Mouse (Mus musculus) intestine, postnatal 0 days (tissue): Measurements from ENCODE around the gene Syt15. TPM values are rescaled to one million over a fixed set of nuclear protein-coding genes. Genes with fewer than 3 reads are reported as not detected.
A peak's percentile ranks its signal among the peaks of the same experiment; 100 is the strongest.

Experiments
- ATAC-seq: fragments of 200-750 bp; cut with Nextera tagmentation; 2 replicates; pipeline ENCODE4 v1.8.0; 2017; ENCODE audit warnings: mild to moderate bottlenecking, moderate TSS enrichment, moderate library complexity
- H3K27ac ChIP-seq: fragments of 300-500 bp; sonication (generic); 2 replicates; pipeline ENCODE4 v1.5.1; 2014; ENCODE audit warnings: mild to moderate bottlenecking, low read depth, low read length, moderate library complexity
- H3K27me3 ChIP-seq: fragments of 300-500 bp; sonication (generic); replicated peaks from 2 replicates; pipeline ENCODE4 v1.6.1; 2014; ENCODE audit warnings: low read length, mixed read lengths; ENCODE audit not compliant: control insufficient read depth, insufficient read depth
- H3K36me3 ChIP-seq: fragments of 300-500 bp; sonication (generic); 2 replicates; pipeline ENCODE4 v1.6.1; 2014; ENCODE audit warnings: mild to moderate bottlenecking, moderate library complexity; ENCODE audit not compliant: control insufficient read depth, insufficient read depth
- H3K4me1 ChIP-seq: fragments of 300-500 bp; sonication (generic); replicated peaks from 2 replicates; pipeline ENCODE4 v1.6.1; 2014; ENCODE audit warnings: antibody characterized with exemption, low read length, mixed read lengths; ENCODE audit not compliant: control insufficient read depth, insufficient read depth
- H3K4me2 ChIP-seq: fragments of 300-500 bp; sonication (generic); replicated peaks from 2 replicates; pipeline ENCODE4 v1.6.1; 2014; ENCODE audit warnings: low read depth, mild to moderate bottlenecking, moderate library complexity
- H3K4me3 ChIP-seq: fragments of 300-500 bp; sonication (generic); 2 replicates; pipeline ENCODE4 v1.5.1; 2014; ENCODE audit warnings: low read depth, low read length
- H3K9ac ChIP-seq: fragments of 300-500 bp; sonication (generic); 2 replicates; pipeline ENCODE4 v1.6.1; 2014; ENCODE audit warnings: mild to moderate bottlenecking, low read depth, low read length
- H3K9me3 ChIP-seq: fragments of 300-500 bp; sonication (generic); 2 replicates; pipeline ENCODE4 v1.6.1; 2016; ENCODE audit warnings: mixed run types; ENCODE audit not compliant: control insufficient read depth
- CTCF ChIP-seq: sonication (generic); IDR thresholded peaks from 2 replicates; pipeline ENCODE4 v1.5.1; 2016; ENCODE audit warnings: low read depth, mild to moderate bottlenecking, control low read depth, antibody characterized with exemption, moderate library complexity
- WGBS: fragments of 180-500 bp; shearing (Covaris S2); extraction: QIAGEN DNeasy Blood & Tissue Kit; methylation state at CpG from one replicate; pipeline ENCODE4 v1.1.7; 2014; 5-methylcytosine and 5-hydroxymethylcytosine counted together
- polyA plus RNA-seq: library from polyadenylated mRNA; unstranded; fragments of >200 nt; fragmentation: Nextera tagmentation; extraction: Ambion mirVana; gene quantifications from 2 replicates; pipeline ENCODE4 v1.2.1, GENCODE M21; 2015

Syt15 gene
- polyA plus RNA-seq, 1 experiment from 2014 or later: 1.0 TPM

- ATAC-seq: no peak
- Histone ChIP-seq H3K36me3 (no peaks in the 10 kb centered on the region), H3K4me1 (no peaks in the 10 kb centered on the region), H3K27ac (no peak overlapping the region), H3K27me3 (peaks cover 5% of the 10 kb centered on the region; the same call in 1 of the 2 replicates), H3K4me3 (no peak overlapping the region), H3K9ac (no peak overlapping the region), H3K4me2 (no peak overlapping the region), H3K9me3 (no peaks in the 10 kb centered on the region)
- WGBS: 89% methylated on average over 15 of the region's 15 CpGs
- no peak for TF ChIP-seq CTCF
Measured at GRCm38 (mm10) chr14:34195466-34195865, 23.9 kb upstream of the Syt15 start.

- TF ChIP-seq CTCF: no peak
- Histone ChIP-seq H3K36me3 (no peaks in the 10 kb centered on the region), H3K9ac (no peak overlapping the region), H3K9me3 (no peaks in the 10 kb centered on the region), H3K27me3 (peaks cover 10% of the 10 kb centered on the region), H3K4me3 (no peak overlapping the region), H3K27ac (no peak overlapping the region), H3K4me2 (no peak overlapping the region), H3K4me1 (no peaks in the 10 kb centered on the region)
- ATAC-seq: no peak
- 47% methylated on average over 4 of the region's 4 CpGs for WGBS
Measured at GRCm38 (mm10) chr14:34196706-34197105, 22.7 kb upstream of the Syt15 start.

- ATAC-seq: peak; percentile 39; the same call in 1 of the 2 replicates
- peak overlapping the region; percentile 64 for H3K4me3 ChIP-seq
- TF ChIP-seq CTCF: 0 out of 2 replicates have a peak, but pooled peaks have one; percentile 12
- peak overlapping the region; percentile 32 for H3K9ac ChIP-seq
- no peaks in the 10 kb centered on the region for H3K9me3 ChIP-seq
- H3K4me1 ChIP-seq: no peaks in the 10 kb centered on the region
- peaks cover 10% of the 10 kb centered on the region for H3K27me3 ChIP-seq
- no peak overlapping the region for H3K27ac ChIP-seq
- peak overlapping the region; percentile 94 for H3K4me2 ChIP-seq
- H3K36me3 ChIP-seq: no peaks in the 10 kb centered on the region
- 11% methylated on average over 19 of the region's 19 CpGs for WGBS
Measured at GRCm38 (mm10) chr14:34200738-34201230, 18.6 kb upstream of the Syt15 start.

- H3K9me3 ChIP-seq: no peaks in the 10 kb centered on the region
- H3K4me2 ChIP-seq: peak within 1 kb of the TSS; percentile 94
- 0 out of 2 replicates have a peak, but pooled peaks have one; percentile 31 for ATAC-seq
- H3K4me1 ChIP-seq: no peaks in the 10 kb centered on the region
- H3K4me3 ChIP-seq: peak within 1 kb of the TSS; percentile 64
- 4% methylated on average over 44 of the region's 52 CpGs for WGBS
- peaks cover 10% of the 10 kb centered on the region for H3K27me3 ChIP-seq
- no peak for TF ChIP-seq CTCF
- no peaks in the 10 kb centered on the region for H3K36me3 ChIP-seq
- H3K9ac ChIP-seq: peak within 1 kb of the TSS; percentile 32
- H3K27ac ChIP-seq: no peak within 1 kb of the TSS
Measured at GRCm38 (mm10) chr14:34201231-34202035, 18.0 kb upstream of the Syt15 start, which contains the start of gene Gprin2. Gene Gprin2 (minus strand): TSS chr14:34201653.

GRCm38 (mm10) chr14:34207996-34208395 lies 11.4 kb upstream of the Syt15 start:
- H3K36me3 ChIP-seq: no peaks in the 10 kb centered on the region
- no peak overlapping the region for H3K9ac ChIP-seq
- H3K9me3 ChIP-seq: no peaks in the 10 kb centered on the region
- H3K27ac ChIP-seq: no peak overlapping the region
- ATAC-seq: no peak
- H3K4me1 ChIP-seq: no peaks in the 10 kb centered on the region
- TF ChIP-seq CTCF: no peak
- H3K4me2 ChIP-seq: no peak overlapping the region
- 75% methylated on average over 6 of the region's 6 CpGs for WGBS
- H3K27me3 ChIP-seq: no peaks in the 10 kb centered on the region
- H3K4me3 ChIP-seq: no peak overlapping the region

GRCm38 (mm10) chr14:34208651-34209050 lies 10.7 kb upstream of the Syt15 start:
- Histone ChIP-seq H3K4me2 (no peak overlapping the region), H3K9me3 (no peaks in the 10 kb centered on the region), H3K4me1 (no peaks in the 10 kb centered on the region), H3K27me3 (no peaks in the 10 kb centered on the region), H3K36me3 (no peaks in the 10 kb centered on the region), H3K9ac (no peak overlapping the region), H3K4me3 (no peak overlapping the region), H3K27ac (no peak overlapping the region)
- peak; percentile 67 for TF ChIP-seq CTCF
- ATAC-seq: no peak
- 44% methylated on average over 2 of the region's 2 CpGs for WGBS
